Mouse (Mus musculus) intestine, embryonic 14.5 days (tissue): ENCODE results near the gene Tbx4. TPM values are rescaled to one million over a fixed set of nuclear protein-coding genes. Genes with fewer than 3 reads are reported as not detected.
A peak's percentile ranks its signal among the peaks of the same experiment; 100 is the strongest.

Experiments
- ATAC-seq: fragments of 200-750 bp; cut with Nextera tagmentation; replicated peaks from 2 replicates; pipeline ENCODE4 v1.8.0; 2017; ENCODE audit warnings: low read depth, moderate number of reproducible peaks, moderate TSS enrichment, moderate library complexity; ENCODE audit not compliant: low FRiP score, low TSS enrichment
- DNase-seq: peaks from one replicate; pipeline ENCODE4 v3.0.0-alpha.2; 2018; ENCODE audit warnings: low spot score
- H3K27ac ChIP-seq: fragments of 300-500 bp; sonication (generic); 2 replicates; pipeline ENCODE4 v1.5.1; 2014; ENCODE audit warnings: low read depth, mild to moderate bottlenecking, control low read depth
- H3K27me3 ChIP-seq: fragments of 300-500 bp; sonication (generic); replicated peaks from 2 replicates; pipeline ENCODE4 v1.6.1; 2014; ENCODE audit warnings: low read length, control low read depth; ENCODE audit not compliant: control insufficient read depth, insufficient read depth
- H3K36me3 ChIP-seq: fragments of 300-500 bp; sonication (generic); 2 replicates; pipeline ENCODE4 v1.6.1; 2014; ENCODE audit warnings: low read length, control low read depth; ENCODE audit not compliant: control insufficient read depth, insufficient read depth
- H3K4me1 ChIP-seq: fragments of 300-500 bp; sonication (generic); replicated peaks from 2 replicates; pipeline ENCODE4 v1.6.1; 2014; ENCODE audit warnings: low read length, control low read depth, mixed read lengths; ENCODE audit not compliant: control insufficient read depth, insufficient read depth
- H3K4me2 ChIP-seq: fragments of 300-500 bp; sonication (generic); 2 replicates; pipeline ENCODE4 v1.6.1; 2014; ENCODE audit warnings: low read length
- H3K4me3 ChIP-seq: fragments of 300-500 bp; sonication (generic); 2 replicates; pipeline ENCODE4 v1.5.1; 2014; ENCODE audit warnings: low read depth, low read length, control low read depth, mixed read lengths
- H3K9ac ChIP-seq: fragments of 300-500 bp; sonication (generic); 2 replicates; pipeline ENCODE4 v1.6.1; 2014; ENCODE audit warnings: mild to moderate bottlenecking, low read length
- H3K9me3 ChIP-seq: fragments of 300-500 bp; sonication (generic); 2 replicates; pipeline ENCODE4 v1.6.1; 2016; ENCODE audit warnings: low read length, control low read depth; ENCODE audit not compliant: control insufficient read depth
- WGBS: fragments of 180-500 bp; shearing (Covaris S2); extraction: QIAGEN DNeasy Blood & Tissue Kit; methylation state at CpG from one replicate; pipeline ENCODE4 v1.1.7; 2014; 5-methylcytosine and 5-hydroxymethylcytosine counted together
- polyA plus RNA-seq: library from polyadenylated mRNA; unstranded; fragments of >200 nt; fragmentation: Nextera tagmentation; extraction: Ambion mirVana; gene quantifications from 2 replicates; pipeline ENCODE4 v1.2.1, GENCODE M21; 2014

The Tbx4 gene
- polyA plus RNA-seq, 1 experiment from 2014 or later, result not detected

DNA sequence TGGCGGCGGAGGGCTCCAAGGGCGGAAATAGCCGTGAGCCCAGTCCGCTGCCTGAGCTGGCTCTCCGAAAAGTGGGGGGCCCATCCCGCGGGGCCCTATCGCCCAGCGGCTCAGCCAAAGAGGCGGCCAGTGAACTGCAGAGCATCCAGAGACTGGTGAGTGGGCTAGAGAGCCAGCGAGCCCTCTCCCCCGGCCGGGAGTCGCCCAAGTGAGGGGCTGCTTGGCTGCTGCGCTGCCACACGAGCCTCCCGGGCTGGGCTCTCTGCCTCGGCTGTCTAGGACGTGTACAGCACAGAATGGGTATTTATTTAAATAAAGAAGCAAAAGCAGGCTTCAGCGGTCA is 45.4 kb upstream of the Tbx4 start:
- Histone ChIP-seq H3K27me3 (peaks cover 76% of the 10 kb centered on the region), H3K9me3 (no peaks in the 10 kb centered on the region), H3K4me1 (peaks cover 33% of the 10 kb centered on the region), H3K36me3 (no peaks in the 10 kb centered on the region), H3K27ac (peak overlapping the region; percentile 58), H3K4me2 (peak overlapping the region; percentile 84), H3K4me3 (peak overlapping the region; percentile 63), H3K9ac (peak overlapping the region; percentile 78)
- 23% methylated on average over 21 of the region's 21 CpGs for WGBS
- DNase-seq, result peak; percentile 72
- ATAC-seq, result no peak

- peak; percentile 69 for DNase-seq
- H3K4me1 ChIP-seq, result peaks cover 33% of the 10 kb centered on the region
- H3K4me3 ChIP-seq, result peak overlapping the region; percentile 63
These were observed 45.0 kb upstream of the Tbx4 start for GRCm38 (mm10) chr11:85841211-85841681.

GRCm38 (mm10) chr11:85841980-85842379 is 44.2 kb upstream of the Tbx4 start:
- DNase-seq, result peak; percentile 86
- H3K4me3 ChIP-seq, result peak overlapping the region; percentile 50
- H3K27ac ChIP-seq, result peak overlapping the region; percentile 58; the same call in 1 of the 2 replicates
- peak overlapping the region; percentile 84 for H3K4me2 ChIP-seq
- H3K9me3 ChIP-seq, result no peaks in the 10 kb centered on the region
- peak; percentile 28 for ATAC-seq
- H3K9ac ChIP-seq, result peak overlapping the region; percentile 37
- H3K4me1 ChIP-seq, result peaks cover 30% of the 10 kb centered on the region
- WGBS, result 2% methylated on average over 32 of the region's 32 CpGs
- no peaks in the 10 kb centered on the region for H3K36me3 ChIP-seq
- H3K27me3 ChIP-seq, result peaks cover 70% of the 10 kb centered on the region

More at GRCm38 (mm10) chr11:85841211-85841681, 45.0 kb upstream of the Tbx4 start:
- peaks cover 75% of the 10 kb centered on the region for H3K27me3 ChIP-seq
- peak overlapping the region; percentile 84 for H3K4me2 ChIP-seq
- WGBS, result 24% methylated on average over 8 of the region's 8 CpGs
- ATAC-seq, result no peak
- H3K27ac ChIP-seq, result peak overlapping the region; percentile 58
- H3K9me3 ChIP-seq, result no peaks in the 10 kb centered on the region
- peak overlapping the region; percentile 78 for H3K9ac ChIP-seq
- H3K36me3 ChIP-seq, result no peaks in the 10 kb centered on the region

- no peak for ATAC-seq
- Histone ChIP-seq H3K27me3 (peaks cover 62% of the 10 kb centered on the region), H3K9me3 (no peaks in the 10 kb centered on the region), H3K4me3 (peak overlapping the region; percentile 50), H3K27ac (peak overlapping the region; percentile 78), H3K36me3 (no peaks in the 10 kb centered on the region), H3K4me1 (peaks cover 22% of the 10 kb centered on the region), H3K9ac (no peak overlapping the region), H3K4me2 (peak overlapping the region; percentile 84)
- DNase-seq, result peak; percentile 75
- WGBS, result 9% methylated on average over 24 of the region's 24 CpGs
These were observed 43.5 kb upstream of the Tbx4 start for GRCm38 (mm10) chr11:85842596-85843346.

DNA sequence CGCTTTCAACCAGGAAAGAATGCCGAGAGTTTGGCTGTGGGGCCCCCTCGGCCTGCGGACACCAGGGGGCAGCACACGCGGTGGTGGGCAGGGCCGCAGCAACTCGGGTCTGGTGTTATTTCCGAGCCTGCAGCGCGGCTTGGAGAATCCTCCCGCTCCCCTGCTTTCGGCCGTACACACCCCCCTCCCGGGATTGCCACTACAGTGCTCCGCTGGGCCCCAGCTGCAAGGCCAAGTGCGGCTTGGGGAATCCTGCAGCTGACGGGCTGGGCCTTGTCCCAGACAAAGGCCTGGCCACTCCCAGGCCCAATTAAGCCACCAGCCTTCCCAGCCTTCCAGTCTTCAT is 42.9 kb upstream of the Tbx4 start:
- Histone ChIP-seq H3K27ac (peak overlapping the region; percentile 78), H3K9me3 (no peaks in the 10 kb centered on the region), H3K4me2 (peak overlapping the region; percentile 84), H3K36me3 (no peaks in the 10 kb centered on the region), H3K4me3 (peak overlapping the region; percentile 50), H3K9ac (peak overlapping the region; percentile 52; the same call in 1 of the 2 replicates), H3K4me1 (peaks cover 17% of the 10 kb centered on the region), H3K27me3 (peaks cover 56% of the 10 kb centered on the region)
- DNase-seq, result peak; percentile 91
- WGBS, result 0% methylated on average over 18 of the region's 18 CpGs
- peak; percentile 45 for ATAC-seq

GRCm38 (mm10) chr11:85844144-85844965 is 41.9 kb upstream of the Tbx4 start:
- Histone ChIP-seq H3K9me3 (no peaks in the 10 kb centered on the region), H3K27me3 (peaks cover 46% of the 10 kb centered on the region), H3K36me3 (no peaks in the 10 kb centered on the region), H3K27ac (peak overlapping the region; percentile 78), H3K4me1 (peaks cover 16% of the 10 kb centered on the region), H3K9ac (peak overlapping the region; percentile 52), H3K4me3 (peak overlapping the region; percentile 50), H3K4me2 (peak overlapping the region; percentile 84)
- under 1% methylated on average over 54 of the region's 54 CpGs for WGBS
- peak; percentile 69 for ATAC-seq
- peak; percentile 97 for DNase-seq

GRCm38 (mm10) chr11:85844971-85845370 is 41.3 kb upstream of the Tbx4 start:
- WGBS, result 35% methylated on average over 5 of the region's 5 CpGs
- ATAC-seq (no peak), DNase-seq (no peak)
- Histone ChIP-seq H3K9me3 (no peaks in the 10 kb centered on the region), H3K4me3 (peak overlapping the region; percentile 50; the same call in 1 of the 2 replicates), H3K27me3 (peaks cover 40% of the 10 kb centered on the region), H3K9ac (no peak overlapping the region; the same call in 1 of the 2 replicates), H3K27ac (no peak overlapping the region), H3K4me1 (peaks cover 16% of the 10 kb centered on the region), H3K4me2 (peak overlapping the region; percentile 84), H3K36me3 (no peaks in the 10 kb centered on the region)

- Histone ChIP-seq H3K4me2 (no peak overlapping the region), H3K4me3 (no peak overlapping the region), H3K9me3 (no peaks in the 10 kb centered on the region), H3K4me1 (peaks cover 16% of the 10 kb centered on the region), H3K27me3 (peaks cover 30% of the 10 kb centered on the region), H3K36me3 (no peaks in the 10 kb centered on the region), H3K27ac (no peak overlapping the region), H3K9ac (no peak overlapping the region)
- no peak for ATAC-seq
- DNase-seq, result peak; percentile 59
- WGBS, result 35% methylated on average over 5 of the region's 5 CpGs
These were observed 40.3 kb upstream of the Tbx4 start for GRCm38 (mm10) chr11:85845921-85846320.
